Mouse (Mus musculus) liver, embryonic 14.5 days (tissue): ENCODE results near the gene Acvr1. TPM values are rescaled to one million over a fixed set of nuclear protein-coding genes. Genes with fewer than 3 reads are reported as not detected.

Experiments used
- ATAC-seq: fragments of 200-750 bp; cut with Nextera tagmentation; 2 replicates; pipeline ENCODE4 v1.8.0; 2017; ENCODE audit warnings: moderate number of reproducible peaks, mild to moderate bottlenecking, moderate library complexity; ENCODE audit not compliant: insufficient read depth
- DNase-seq, 3 experiments: peaks; one replicate each; pipeline ENCODE4 v3.0.0-alpha.2; 2012 to 2013; ENCODE audit warnings: low read depth in 3 of 3, low spot score in 3 of 3
- H3K27ac ChIP-seq: fragments of 300-500 bp; sonication (generic); 2 replicates; pipeline ENCODE4 v1.5.1; 2014; ENCODE audit warnings: moderate library complexity, mild to moderate bottlenecking, control low read depth, inconsistent platforms
- H3K27me3 ChIP-seq: fragments of 300-500 bp; sonication (generic); 2 replicates; pipeline ENCODE4 v1.6.1; 2014; ENCODE audit warnings: mild to moderate bottlenecking, low read length, moderate library complexity; ENCODE audit not compliant: control insufficient read depth, insufficient read depth
- H3K36me3 ChIP-seq: fragments of 300-500 bp; sonication (generic); replicated peaks from 2 replicates; pipeline ENCODE4 v1.6.1; 2014; ENCODE audit warnings: low read depth; ENCODE audit not compliant: control insufficient read depth, insufficient read depth
- H3K4me1 ChIP-seq, 2 experiments: fragments of 200-500 bp in 1 of 2; fragments of 300-500 bp in 1 of 2; sonication (generic) in 1 of 2; replicated peaks; 2 replicates each; pipeline ENCODE4 v1.6.1; 2012 to 2014; ENCODE audit warnings: antibody characterized with exemption in 1 of 2, inconsistent platforms in 1 of 2, low read length in 1 of 2; ENCODE audit not compliant: control insufficient read depth in 2 of 2, insufficient read depth in 2 of 2
- H3K4me2 ChIP-seq: fragments of 300-500 bp; sonication (generic); 2 replicates; pipeline ENCODE4 v1.6.1; 2014; ENCODE audit warnings: low read depth, mild to moderate bottlenecking, control low read depth, moderate library complexity
- H3K4me3 ChIP-seq, 2 experiments: fragments of 200-500 bp in 1 of 2; fragments of 300-500 bp in 1 of 2; sonication (generic) in 1 of 2; 2 replicates each; pipeline ENCODE4 v1.5.1; 2012 to 2014; ENCODE audit warnings: low read depth in 2 of 2, low read length in 2 of 2, mild to moderate bottlenecking in 2 of 2, control low read depth in 1 of 2, inconsistent platforms in 1 of 2, moderate library complexity in 1 of 2; ENCODE audit not compliant: insufficient read depth in 1 of 2
- H3K9ac ChIP-seq: fragments of 300-500 bp; sonication (generic); replicated peaks from 2 replicates; pipeline ENCODE4 v1.6.1; 2014; ENCODE audit warnings: mild to moderate bottlenecking, control low read depth, moderate library complexity
- H3K9me3 ChIP-seq: fragments of 300-500 bp; sonication (generic); 2 replicates; pipeline ENCODE4 v1.6.1; 2016; ENCODE audit warnings: low read length, mixed read lengths; ENCODE audit not compliant: control insufficient read depth
- CTCF ChIP-seq: IDR thresholded peaks from 2 replicates; pipeline ENCODE4 v1.5.1; 2016; ENCODE audit warnings: antibody characterized with exemption, low read depth, control low read depth
- EP300 ChIP-seq: IDR thresholded peaks from 2 replicates; pipeline ENCODE4 v1.6.1; 2016; ENCODE audit warnings: antibody characterized with exemption, low read depth
- WGBS: fragments of 180-500 bp; shearing (Covaris S2); extraction: QIAGEN DNeasy Blood & Tissue Kit; methylation state at CpG from one replicate; pipeline ENCODE4 v1.1.7; 2014; ENCODE audit not compliant: insufficient replicate concordance; 5-methylcytosine and 5-hydroxymethylcytosine counted together
- polyA plus RNA-seq, 2 experiments: library from polyadenylated mRNA; depleted of rRNA in 1 of 2; stranded (reverse) in 1 of 2; unstranded in 1 of 2; fragments of >200 nt; fragmentation: Nextera tagmentation in 1 of 2; extraction: Ambion mirVana in 1 of 2; gene quantifications; 2 replicates each; pipeline versions ENCODE4 v1.2.1 to v1.2.3; 2012 to 2014

Gene Acvr1
- polyA plus RNA-seq, 2 experiments, result 2.0 to 3.3 TPM

GRCm38 (mm10) chr2:58380020-58380419 is 186.9 kb downstream of the Acvr1 start:
- WGBS, result 59% methylated on average over 5 of the region's 5 CpGs
- no peak for DNase-seq
- no peaks in the 10 kb centered on the region for H3K27me3 ChIP-seq
- no peak overlapping the region for H3K27ac ChIP-seq
- no peak for ATAC-seq
- no peaks in the 10 kb centered on the region for H3K4me1 ChIP-seq
- H3K36me3 ChIP-seq, result no peaks in the 10 kb centered on the region
- no peak overlapping the region for H3K4me2 ChIP-seq
- H3K9ac ChIP-seq, result no peak overlapping the region
- TF ChIP-seq EP300 (no peak), CTCF (no peak)
- no peak overlapping the region for H3K4me3 ChIP-seq
- no peaks in the 10 kb centered on the region for H3K9me3 ChIP-seq

- no peak for ATAC-seq
- Histone ChIP-seq H3K4me3 (no peak overlapping the region), H3K27ac (no peak overlapping the region), H3K9me3 (no peaks in the 10 kb centered on the region), H3K4me2 (no peak overlapping the region), H3K27me3 (no peaks in the 10 kb centered on the region), H3K36me3 (no peaks in the 10 kb centered on the region), H3K9ac (no peak overlapping the region), H3K4me1 (no peaks in the 10 kb centered on the region)
- DNase-seq, result no peak
- WGBS, result 49% methylated on average over 1 of the region's 1 CpGs
- TF ChIP-seq EP300, result no peak
- no peak for TF ChIP-seq CTCF
Measured at GRCm38 (mm10) chr2:58379475-58379874, 187.5 kb downstream of the Acvr1 start.

- Histone ChIP-seq H3K9me3 (no peaks in the 10 kb centered on the region), H3K36me3 (no peaks in the 10 kb centered on the region), H3K4me2 (no peak overlapping the region), H3K9ac (no peak overlapping the region), H3K4me3 (no peak overlapping the region), H3K4me1 (no peaks in the 10 kb centered on the region), H3K27me3 (no peaks in the 10 kb centered on the region), H3K27ac (no peak overlapping the region)
- no peak for DNase-seq
- ATAC-seq, result no peak
- WGBS, result 61% methylated on average over 9 of the region's 9 CpGs
- TF ChIP-seq CTCF (no peak), EP300 (no peak)
Measured at GRCm38 (mm10) chr2:58377417-58378130, 189.4 kb downstream of the Acvr1 start.

- H3K4me2 ChIP-seq, result no peak overlapping the region
- H3K9me3 ChIP-seq, result no peaks in the 10 kb centered on the region
- no peaks in the 10 kb centered on the region for H3K27me3 ChIP-seq
- no peak overlapping the region for H3K9ac ChIP-seq
- no peak for TF ChIP-seq EP300
- TF ChIP-seq CTCF, result no peak
- ATAC-seq (no peak), DNase-seq (no peak)
- H3K27ac ChIP-seq, result no peak overlapping the region
- no peaks in the 10 kb centered on the region for H3K36me3 ChIP-seq
- WGBS, result 52% methylated on average over 3 of the region's 3 CpGs
- no peak overlapping the region for H3K4me3 ChIP-seq
- H3K4me1 ChIP-seq, result no peaks in the 10 kb centered on the region
Measured at GRCm38 (mm10) chr2:58366196-58366595, 200.8 kb downstream of the Acvr1 start.

GRCm38 (mm10) chr2:58361361-58362046 is 205.5 kb downstream of the Acvr1 start:
- Histone ChIP-seq H3K36me3 (no peaks in the 10 kb centered on the region), H3K9ac (no peak overlapping the region), H3K9me3 (no peaks in the 10 kb centered on the region), H3K27ac (no peak overlapping the region), H3K4me2 (no peak overlapping the region), H3K4me1 (no peaks in the 10 kb centered on the region), H3K4me3 (no peak overlapping the region), H3K27me3 (peaks cover 4% of the 10 kb centered on the region)
- DNase-seq (no peak), ATAC-seq (no peak)
- TF ChIP-seq EP300 (no peak), CTCF (no peak)
- WGBS, result 63% methylated on average over 3 of the region's 3 CpGs
